Mouse (Mus musculus) bone marrow macrophage, adult 2 months (primary cell): ENCODE data around the gene Arl5c. TPM values are rescaled to one million over a fixed set of nuclear protein-coding genes. Genes with fewer than 3 reads are reported as not detected.

Experiments used
- H3K27ac ChIP-seq: 2 replicates; pipeline ENCODE4 v1.5.1; 2012; ENCODE audit warnings: low read depth, low read length; ENCODE audit not compliant: insufficient read depth
- H3K4me1 ChIP-seq: 2 replicates; pipeline ENCODE4 v1.6.1; 2012; ENCODE audit warnings: low read length; ENCODE audit not compliant: control insufficient read depth, insufficient read depth
- H3K4me3 ChIP-seq: 2 replicates; pipeline ENCODE4 v1.5.1; 2012; ENCODE audit warnings: mild to moderate bottlenecking, low read length, moderate library complexity; ENCODE audit not compliant: insufficient read depth
- CTCF ChIP-seq: IDR thresholded peaks from 2 replicates; pipeline ENCODE4 v1.5.1; 2012; ENCODE audit warnings: low read depth, mild to moderate bottlenecking, low read length, moderate library complexity
- POLR2A ChIP-seq: IDR thresholded peaks from 2 replicates; pipeline ENCODE4 v1.6.1; 2012; ENCODE audit warnings: mild to moderate bottlenecking, low read depth, low read length, borderline replicate concordance
- polyA plus RNA-seq: library from polyadenylated mRNA; stranded (reverse); fragments of >200 nt; gene quantifications from 2 replicates; pipeline ENCODE4 v1.2.4, GENCODE M21; 2012; ENCODE audit not compliant: missing spikeins, insufficient read depth, insufficient read length

Arl5c gene
- polyA plus RNA-seq, 1 experiment, result 128 TPM

DNA sequence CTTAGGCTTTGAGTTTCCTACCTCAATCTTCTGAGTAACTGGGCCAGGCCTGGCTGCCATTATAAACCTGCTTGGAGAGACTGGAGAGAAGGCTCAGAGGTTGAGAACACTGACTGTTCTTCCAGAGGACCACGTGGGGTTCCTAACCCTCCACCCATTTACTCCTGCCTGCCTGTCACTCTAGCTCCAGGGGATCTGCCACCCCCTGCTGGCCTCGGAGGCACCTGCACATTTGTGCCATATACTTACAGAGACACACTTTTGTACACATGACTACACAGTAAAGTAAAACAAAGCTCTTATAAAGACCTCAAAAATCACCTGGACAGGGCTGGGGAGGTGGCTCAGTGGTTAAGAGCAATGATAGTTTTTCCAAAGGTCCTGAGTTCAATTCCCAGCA, 23.5 kb downstream of the Arl5c start:
- Histone ChIP-seq H3K4me3 (no peak overlapping the region), H3K27ac (no peak overlapping the region), H3K4me1 (no peaks in the 10 kb centered on the region)
- TF ChIP-seq CTCF (peak; percentile 26; the same call in 1 of the 2 replicates), POLR2A (no peak)

DNA sequence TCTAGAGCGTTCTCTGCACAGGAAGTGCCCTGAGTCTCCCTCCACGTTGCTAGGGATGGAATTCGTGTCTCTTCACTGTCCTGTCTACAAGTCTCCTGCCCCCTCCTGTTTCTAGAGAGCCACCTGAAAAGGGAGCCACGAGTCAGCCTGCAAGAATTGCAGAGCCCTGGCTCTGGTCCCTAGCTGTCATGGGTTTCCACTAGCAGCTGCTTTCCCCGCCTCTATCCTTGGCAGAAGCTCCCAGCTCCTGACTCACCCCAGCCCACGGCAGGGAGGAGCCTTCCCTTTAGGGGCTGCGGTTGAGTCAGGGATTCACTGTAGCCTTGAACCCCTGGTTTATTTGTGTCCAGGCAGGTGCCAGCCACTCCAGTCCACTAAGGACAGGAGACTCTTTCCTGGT, 24.7 kb downstream of the Arl5c start:
- Histone ChIP-seq H3K4me1 (no peaks in the 10 kb centered on the region), H3K27ac (no peak overlapping the region), H3K4me3 (no peak overlapping the region)
- TF ChIP-seq CTCF (no peak), POLR2A (no peak)

- Histone ChIP-seq H3K4me1 (no peaks in the 10 kb centered on the region), H3K27ac (no peak overlapping the region), H3K4me3 (no peak overlapping the region)
- no peak for TF ChIP-seq POLR2A
- TF ChIP-seq CTCF, result no peak
Measured at GRCm38 (mm10) chr11:97970771-97971170, 25.2 kb downstream of the Arl5c start.

DNA sequence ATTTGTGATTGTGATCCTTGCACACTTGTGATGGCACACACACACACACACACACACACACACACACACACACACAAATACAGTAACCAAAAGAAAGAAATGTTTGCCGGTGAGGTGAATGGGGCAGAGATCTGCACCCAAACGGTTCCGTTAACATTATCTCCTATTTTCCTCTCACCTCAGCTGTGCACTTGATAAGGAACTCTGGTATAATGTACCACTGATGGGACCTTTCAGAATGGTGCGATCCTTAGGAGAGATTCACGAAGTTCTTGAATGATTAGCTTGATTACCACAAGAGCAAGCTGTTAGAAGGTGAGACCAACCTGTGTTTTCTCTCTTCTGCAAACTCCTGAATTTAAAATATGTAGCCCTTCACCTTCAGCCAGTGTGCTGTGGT, 27.6 kb downstream of the Arl5c start:
- H3K27ac ChIP-seq, result no peak overlapping the region
- TF ChIP-seq CTCF (no peak), POLR2A (no peak)
- H3K4me3 ChIP-seq, result no peak overlapping the region
- no peaks in the 10 kb centered on the region for H3K4me1 ChIP-seq

GRCm38 (mm10) chr11:97967114-97967513, 28.9 kb downstream of the Arl5c start:
- TF ChIP-seq POLR2A (no peak), CTCF (no peak)
- H3K4me3 ChIP-seq, result no peak overlapping the region
- no peak overlapping the region for H3K27ac ChIP-seq
- H3K4me1 ChIP-seq, result no peaks in the 10 kb centered on the region

DNA sequence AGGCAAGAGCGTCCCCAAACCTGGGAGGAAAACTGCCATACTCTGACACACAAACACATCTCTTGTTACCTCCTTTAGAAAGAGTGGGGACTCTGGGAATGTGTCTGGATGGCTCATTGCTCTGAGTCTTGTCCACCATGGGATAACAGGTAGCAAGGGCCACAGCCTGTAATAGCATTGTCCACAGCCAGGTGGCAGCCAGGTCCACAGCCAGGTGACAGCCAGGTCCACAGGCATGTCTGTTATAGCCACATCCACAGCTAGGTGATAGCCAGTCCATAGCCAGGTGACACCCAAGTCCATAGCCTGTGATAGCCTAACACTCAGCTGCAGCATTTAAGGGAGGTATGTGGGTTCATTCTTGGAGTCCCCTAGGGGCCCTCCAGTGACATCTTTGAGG, 35.1 kb downstream of the Arl5c start:
- no peak overlapping the region for H3K4me3 ChIP-seq
- TF ChIP-seq POLR2A, result no peak
- no peak for TF ChIP-seq CTCF

DNA sequence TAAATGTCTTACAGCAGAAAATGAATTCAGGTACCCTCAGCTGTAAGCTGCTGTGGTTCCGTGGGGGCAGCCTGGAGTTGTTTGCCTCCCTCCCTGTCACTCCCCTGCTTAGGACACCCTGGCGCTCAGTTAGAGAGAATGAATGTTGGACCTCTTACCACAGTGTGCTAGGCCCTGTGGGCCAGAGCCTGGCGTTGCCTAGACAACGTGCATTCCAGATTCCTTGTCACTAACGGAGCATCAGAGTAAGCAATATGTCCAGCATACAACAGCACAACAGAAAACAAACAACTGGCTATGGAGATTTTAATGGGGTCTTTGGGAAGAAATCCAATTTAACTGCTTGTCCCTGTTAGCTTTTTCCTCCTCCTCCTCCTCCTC, 36.7 kb downstream of the Arl5c start:
- Histone ChIP-seq H3K4me3 (no peak overlapping the region), H3K27ac (no peak overlapping the region), H3K4me1 (peaks cover 16% of the 10 kb centered on the region)
- TF ChIP-seq CTCF (no peak), POLR2A (no peak)

More for the DNA sequence above, 35.1 kb downstream of the Arl5c start:
- peaks cover 10% of the 10 kb centered on the region for H3K4me1 ChIP-seq
- no peak overlapping the region for H3K27ac ChIP-seq

- H3K27ac ChIP-seq, result no peak overlapping the region
- no peak overlapping the region for H3K4me3 ChIP-seq
- H3K4me1 ChIP-seq, result peaks cover 16% of the 10 kb centered on the region
- TF ChIP-seq CTCF (no peak), POLR2A (no peak)
Measured at GRCm38 (mm10) chr11:97958641-97959299, 37.2 kb downstream of the Arl5c start.

GRCm38 (mm10) chr11:97956905-97957560, 38.9 kb downstream of the Arl5c start:
- TF ChIP-seq POLR2A (no peak), CTCF (no peak)
- Histone ChIP-seq H3K27ac (no peak overlapping the region), H3K4me1 (peaks cover 16% of the 10 kb centered on the region), H3K4me3 (no peak overlapping the region)

GRCm38 (mm10) chr11:97955915-97956314, 40.1 kb downstream of the Arl5c start:
- Histone ChIP-seq H3K4me3 (no peak overlapping the region), H3K27ac (no peak overlapping the region), H3K4me1 (peaks cover 16% of the 10 kb centered on the region)
- TF ChIP-seq CTCF (no peak), POLR2A (no peak)

GRCm38 (mm10) chr11:97955146-97955902, 40.7 kb downstream of the Arl5c start:
- Histone ChIP-seq H3K27ac (no peak overlapping the region), H3K4me1 (peaks cover 16% of the 10 kb centered on the region), H3K4me3 (no peak overlapping the region)
- TF ChIP-seq POLR2A (no peak), CTCF (no peak)
